Mouse (Mus musculus): ENCODE data around the gene Orai1.

GRCm38 (mm10) chr5:122965427-122965826 is 49.4 kb upstream of the Orai1 start:
- TF ChIP-seq POLR2A (IDR thresholded peaks at IDR 0.05; ENCODE audit: insufficient read length, low read depth) (no peak), TCF12 (IDR thresholded peaks at IDR 0.05; ENCODE audit: insufficient read depth, poor library complexity, severe bottlenecking) (no peak), USF1 (IDR thresholded peaks at IDR 0.05; ENCODE audit: low read depth) (no peak), MYOD1 (IDR thresholded peaks at IDR 0.05; ENCODE audit: control insufficient read depth in 1 of 3, insufficient read length in 2 of 3, low read depth in 2 of 3) (no peak), MAX (IDR thresholded peaks at IDR 0.05; ENCODE audit: low read depth) (no peak), E2F4 (IDR thresholded peaks at IDR 0.05; ENCODE audit: insufficient read depth) (no peak), POLR2AphosphoS2 (IDR thresholded peaks at IDR 0.05; ENCODE audit: insufficient read length, low read depth) (no peak), TCF3 (IDR thresholded peaks at IDR 0.05; ENCODE audit: insufficient read length, low read depth) (no peak), SRF (IDR thresholded peaks at IDR 0.05; ENCODE audit: control insufficient read depth, insufficient read length, low read depth) (no peak), REST (IDR thresholded peaks at IDR 0.05; ENCODE audit: insufficient read depth, insufficient read length) (no peak)

Measured in myocyte (in vitro differentiated cells).